Mouse (Mus musculus): ENCODE results near the gene Cradd.

DNA sequence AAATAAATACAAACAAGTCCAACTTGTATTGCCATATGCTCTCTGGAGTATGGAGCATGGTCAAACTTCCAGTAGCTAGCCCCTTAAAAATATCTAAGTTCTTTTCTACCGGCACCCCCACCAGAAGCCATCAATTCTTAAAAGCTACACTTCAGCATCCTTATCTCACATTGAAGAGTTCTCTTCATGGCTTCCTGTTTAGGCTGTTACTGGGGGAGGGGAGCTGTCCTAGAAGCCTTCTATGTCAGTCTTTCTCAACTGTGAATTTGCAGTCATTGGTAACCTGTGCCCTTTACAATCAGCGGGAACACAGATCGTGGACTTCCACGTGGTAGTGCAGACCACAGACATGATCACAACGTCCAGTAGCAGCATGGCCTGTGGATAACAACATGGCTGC is 31.7 kb downstream of the Cradd start:
- TF ChIP-seq CTCF (IDR thresholded peaks at IDR 0.05; ENCODE audit: extremely low read depth, insufficient read length, insufficient replicate concordance, low read depth, low read length) (no peak), POLR2A (IDR thresholded peaks at IDR 0.05; ENCODE audit: low read depth, low read length) (no peak)

Data from small intestine, adult 2 months (tissue).